Mouse (Mus musculus) cerebral cortex, adult 2 months (tissue): ENCODE data around the gene Ntm.

Experiments used
- WGBS: fragments of 180-500 bp; shearing (Covaris S2); methylation state at CpG from one replicate; pipeline ENCODE4 v1.1.7; 2018; 5-methylcytosine and 5-hydroxymethylcytosine counted together

Ntm gene

GRCm38 (mm10) chr9:29479051-29479450, 483.9 kb downstream of the Ntm start:
- WGBS = 61% methylated on average over 10 of the region's 10 CpGs

DNA sequence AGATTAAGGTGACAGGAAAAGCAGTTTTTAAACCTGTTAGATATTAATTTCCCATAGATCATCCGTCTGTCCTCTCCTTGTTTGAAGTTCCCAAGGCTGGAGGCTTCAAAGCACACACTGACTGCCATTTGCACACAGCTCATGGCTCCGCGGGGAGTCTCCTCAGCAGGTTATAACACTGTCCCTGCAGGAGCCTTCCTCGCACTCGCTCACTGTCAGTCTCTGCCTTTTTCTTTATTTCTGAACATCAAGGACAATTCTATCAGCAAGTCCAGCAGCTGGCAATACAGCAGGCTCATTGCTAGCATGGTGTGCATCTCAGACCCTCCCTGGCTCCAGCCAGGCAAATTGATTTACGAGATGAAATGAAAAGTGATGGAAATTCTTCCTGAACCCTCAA, 485.7 kb downstream of the Ntm start:
- 66% methylated on average over 6 of the region's 6 CpGs for WGBS

GRCm38 (mm10) chr9:29472226-29472625, 490.7 kb downstream of the Ntm start:
- WGBS = 40% methylated on average over 4 of the region's 4 CpGs

- 64% methylated on average over 4 of the region's 4 CpGs for WGBS
Observed at GRCm38 (mm10) chr9:29464756-29465155, 498.2 kb downstream of the Ntm start.

GRCm38 (mm10) chr9:29462970-29463593, 499.9 kb downstream of the Ntm start:
- WGBS = 76% methylated on average over 10 of the region's 10 CpGs

- WGBS = 30% methylated on average over 5 of the region's 5 CpGs
Observed at GRCm38 (mm10) chr9:29457976-29458572, 504.9 kb downstream of the Ntm start.

DNA sequence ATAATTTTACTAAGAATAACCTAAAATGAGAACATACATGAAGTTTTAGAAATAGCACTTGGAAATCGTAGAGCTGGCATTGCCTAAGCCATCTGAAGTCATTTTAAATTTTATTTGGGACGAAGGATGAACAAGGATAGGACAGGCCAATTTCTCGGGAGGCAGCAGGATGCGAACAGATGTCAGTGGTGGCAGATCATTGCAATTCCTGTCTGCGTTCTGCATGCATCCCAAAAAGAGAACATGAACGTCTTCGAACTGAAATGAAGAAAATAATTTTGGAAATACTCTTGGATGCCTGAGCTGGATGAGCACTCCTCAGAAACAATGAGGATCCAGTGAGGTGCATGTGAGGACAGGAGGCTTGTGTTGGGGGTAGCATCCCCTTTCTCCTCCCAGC, 506.9 kb downstream of the Ntm start:
- 52% methylated on average over 7 of the region's 7 CpGs for WGBS

- WGBS = 46% methylated on average over 1 of the region's 1 CpGs
Observed at GRCm38 (mm10) chr9:29451232-29451631, 511.7 kb downstream of the Ntm start.

DNA sequence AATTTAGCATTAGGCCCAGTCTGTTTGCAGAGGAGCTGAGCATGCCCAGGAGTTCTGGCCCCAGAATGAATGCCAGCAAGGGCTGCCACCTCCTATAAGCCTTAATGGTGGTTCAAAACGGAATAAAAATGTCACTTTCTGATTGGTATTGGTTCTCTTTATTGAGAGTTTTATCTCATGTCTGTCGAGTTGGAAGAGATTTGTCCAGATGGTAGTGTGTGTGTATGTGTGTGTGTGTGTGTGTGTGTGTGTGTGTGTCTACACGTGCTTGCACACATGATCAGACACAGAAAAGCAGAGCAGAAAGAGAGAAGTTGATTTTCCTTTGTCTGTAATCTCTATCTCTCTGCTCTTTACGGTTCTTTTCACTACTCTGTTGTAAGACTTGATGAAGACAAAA, 518.9 kb downstream of the Ntm start:
- WGBS = 53% methylated on average over 4 of the region's 4 CpGs

DNA sequence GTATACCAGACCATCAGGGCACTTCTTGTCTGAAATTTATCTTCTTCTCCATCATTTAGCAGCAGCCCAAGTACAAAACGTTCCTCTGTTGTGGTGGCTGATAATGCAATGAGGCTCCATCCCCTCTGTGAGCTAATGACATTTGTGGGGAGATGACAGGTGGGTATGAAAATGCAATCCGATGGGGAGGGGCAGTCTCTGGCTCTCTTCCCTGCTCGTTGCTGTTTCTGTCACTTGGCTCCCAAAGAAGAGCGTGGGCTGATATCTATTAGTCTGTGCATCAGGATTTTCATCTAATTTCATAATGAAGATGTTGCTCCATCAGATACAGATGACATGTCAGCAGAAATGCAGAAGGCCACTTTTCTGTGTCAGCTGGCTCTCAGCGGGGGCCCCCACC, 523.5 kb downstream of the Ntm start:
- WGBS = 59% methylated on average over 5 of the region's 5 CpGs

DNA sequence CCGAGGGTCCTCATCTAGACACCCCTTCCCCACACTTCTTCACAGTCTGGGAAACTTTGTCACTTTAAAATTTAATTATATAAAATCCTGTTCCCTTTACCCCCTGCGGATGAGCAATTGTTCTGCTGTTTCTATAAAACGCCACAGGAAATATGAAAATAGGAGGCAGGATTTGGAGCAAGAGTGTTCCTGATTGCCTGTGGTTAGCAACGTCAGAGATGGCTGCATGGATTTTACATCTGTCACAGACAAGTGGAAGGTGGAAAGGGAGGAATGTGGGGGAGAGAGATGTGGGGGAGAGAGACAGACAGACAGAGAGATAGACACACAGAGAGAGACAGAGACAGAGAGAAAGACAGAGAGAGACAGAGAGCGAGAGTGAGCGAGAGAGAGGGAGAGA, 528.3 kb downstream of the Ntm start:
- WGBS = 43% methylated on average over 6 of the region's 6 CpGs

GRCm38 (mm10) chr9:29433910-29434309, 529.0 kb downstream of the Ntm start:
- 33% methylated on average over 4 of the region's 4 CpGs for WGBS

DNA sequence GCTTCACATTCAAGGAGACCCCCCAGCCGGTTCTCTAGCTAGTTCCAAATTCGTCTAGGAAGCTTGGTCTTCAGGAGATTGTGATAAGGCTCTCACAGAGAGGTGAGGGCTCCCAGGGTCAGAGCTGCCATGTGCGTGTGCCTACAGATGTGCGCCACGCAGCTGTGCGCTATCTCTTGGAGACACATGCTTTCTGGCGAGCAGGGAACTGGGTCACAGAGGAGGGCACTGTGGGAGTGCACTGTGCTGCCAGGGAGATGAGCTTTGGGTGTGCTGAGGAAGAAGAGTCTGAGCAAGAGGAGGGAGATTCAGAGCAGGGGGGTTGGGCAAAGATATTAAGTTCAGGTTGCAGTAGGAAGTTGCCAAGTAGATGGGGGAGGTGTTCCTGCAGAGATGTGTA, 529.8 kb downstream of the Ntm start:
- WGBS = 59% methylated on average over 7 of the region's 7 CpGs

- 76% methylated on average over 9 of the region's 9 CpGs for WGBS
Observed at GRCm38 (mm10) chr9:29431590-29431989, 531.4 kb downstream of the Ntm start.

DNA sequence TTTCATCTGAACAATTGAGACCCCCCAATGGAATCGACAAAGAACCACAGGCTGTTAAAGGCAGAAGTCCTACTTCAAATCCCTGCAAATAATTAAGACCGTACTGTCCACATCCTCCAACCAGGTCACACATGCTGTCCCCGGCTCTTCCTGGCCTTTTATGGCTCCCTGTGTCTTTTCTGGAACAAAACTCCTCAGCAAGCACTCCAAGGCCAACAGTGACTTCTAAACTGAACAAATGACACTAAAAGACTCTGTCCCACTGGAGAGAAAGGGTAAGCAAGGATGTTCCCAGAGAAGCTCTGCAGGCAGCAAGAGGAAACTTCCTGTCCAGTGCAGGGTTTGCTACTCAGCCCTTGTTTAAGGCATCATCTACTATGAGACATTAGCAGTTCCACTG, 532.8 kb downstream of the Ntm start:
- whole genome bisulfite sequencing = 65% methylated on average over 3 of the region's 3 CpGs

DNA sequence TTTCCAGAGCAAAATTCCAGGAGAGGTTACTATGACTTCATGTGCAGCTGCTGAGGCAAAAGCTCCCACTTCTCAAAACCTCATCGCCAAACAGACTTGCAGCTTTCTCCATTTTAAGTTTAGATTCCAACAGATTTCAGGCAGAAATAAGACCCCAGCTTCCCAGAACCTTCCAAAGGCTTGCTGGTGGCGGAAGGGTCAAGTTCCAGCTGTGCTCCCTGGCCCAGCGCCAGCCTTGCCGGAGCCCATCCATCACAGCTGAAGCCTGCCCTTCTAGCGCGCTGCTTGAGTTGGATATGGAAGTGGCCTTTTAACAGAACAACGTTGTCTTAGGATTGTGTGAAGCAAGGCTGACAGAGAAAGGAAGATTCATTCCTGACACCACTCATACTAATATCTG, 534.6 kb downstream of the Ntm start:
- WGBS = 32% methylated on average over 7 of the region's 7 CpGs

DNA sequence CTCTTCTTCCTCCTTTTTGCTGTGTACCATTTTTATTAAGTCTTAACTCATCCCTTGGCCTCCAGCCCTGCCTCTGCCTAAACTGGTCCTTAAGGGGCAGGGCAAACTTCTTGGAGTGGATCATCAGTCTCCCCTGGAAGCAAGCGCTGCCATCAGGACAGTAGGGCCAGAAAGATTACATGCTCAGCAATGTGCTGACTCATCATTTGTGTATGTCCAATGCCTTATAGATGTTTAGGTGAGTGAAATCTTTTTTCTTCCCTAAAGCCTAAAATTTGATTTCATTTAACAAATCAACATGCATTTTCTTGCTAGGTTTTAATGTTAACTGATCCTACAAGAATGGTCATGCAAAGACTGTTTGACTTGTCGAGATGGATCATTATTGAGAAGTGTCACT, 536.7 kb downstream of the Ntm start:
- WGBS = 96% methylated on average over 2 of the region's 2 CpGs

- WGBS = 87% methylated on average over 2 of the region's 2 CpGs
Observed at GRCm38 (mm10) chr9:29415578-29415977, 547.4 kb downstream of the Ntm start.

DNA sequence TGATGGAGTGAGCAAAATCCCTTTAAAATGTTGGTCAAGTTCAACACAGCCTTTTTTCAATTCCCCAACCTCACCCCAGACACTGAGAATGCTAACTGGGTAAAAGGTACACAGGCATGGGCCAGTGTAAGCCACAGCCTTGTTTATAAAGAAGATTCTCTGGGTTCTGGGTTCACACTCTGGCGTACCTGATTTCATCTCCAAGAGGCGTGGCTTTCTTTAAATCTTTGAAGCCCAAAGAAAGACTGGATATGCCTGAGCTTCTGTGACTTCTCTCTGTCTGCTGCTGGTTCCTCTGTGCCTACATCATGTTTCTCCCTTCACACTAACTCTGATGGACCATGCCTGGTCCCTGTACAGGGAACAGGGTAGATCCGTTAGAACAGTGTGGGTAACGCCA, 549.8 kb downstream of the Ntm start:
- WGBS = 77% methylated on average over 4 of the region's 4 CpGs

- under 1% methylated on average over 61 of the region's 61 CpGs for WGBS
Observed at GRCm38 (mm10) chr9:29412181-29412771, 550.7 kb downstream of the Ntm start.

- 4% methylated on average over 40 of the region's 40 CpGs for WGBS
Observed at GRCm38 (mm10) chr9:29411408-29412180, 551.3 kb downstream of the Ntm start.

- 29% methylated on average over 10 of the region's 10 CpGs for WGBS
Observed at GRCm38 (mm10) chr9:29410728-29411407, 552.1 kb downstream of the Ntm start.
